Mouse (Mus musculus) midbrain, embryonic 16.5 days (tissue): ENCODE data around the gene Kcnj14. TPM values are rescaled to one million over a fixed set of nuclear protein-coding genes. Genes with fewer than 3 reads are reported as not detected.

Source experiments
- ATAC-seq: fragments of 200-750 bp; cut with Nextera tagmentation; 2 replicates; pipeline ENCODE4 v1.8.0; 2017; ENCODE audit warnings: moderate TSS enrichment
- H3K27ac ChIP-seq: fragments of 300-500 bp; sonication (generic); 2 replicates; pipeline ENCODE4 v1.5.1; 2014; ENCODE audit warnings: mild to moderate bottlenecking, low read length, mixed read lengths
- H3K27me3 ChIP-seq: fragments of 300-500 bp; sonication (generic); 2 replicates; pipeline ENCODE4 v1.6.1; 2014; ENCODE audit warnings: low read depth, low read length, mixed read lengths; ENCODE audit not compliant: control insufficient read depth, insufficient read depth
- H3K36me3 ChIP-seq: fragments of 300-500 bp; sonication (generic); 2 replicates; pipeline ENCODE4 v1.6.1; 2014; ENCODE audit warnings: mild to moderate bottlenecking, low read length, moderate library complexity, mixed read lengths; ENCODE audit not compliant: control insufficient read depth, insufficient read depth
- H3K4me1 ChIP-seq: fragments of 300-500 bp; sonication (generic); 2 replicates; pipeline ENCODE4 v1.6.1; 2014; ENCODE audit warnings: mild to moderate bottlenecking, low read length, mixed read lengths; ENCODE audit not compliant: control insufficient read depth, insufficient read depth
- H3K4me2 ChIP-seq: fragments of 300-500 bp; sonication (generic); 2 replicates; pipeline ENCODE4 v1.6.1; 2014; ENCODE audit warnings: mild to moderate bottlenecking, low read length, mixed read lengths
- H3K4me3 ChIP-seq: fragments of 300-500 bp; sonication (generic); 2 replicates; pipeline ENCODE4 v1.5.1; 2014; ENCODE audit warnings: low read depth, mild to moderate bottlenecking, low read length, moderate library complexity, mixed read lengths
- H3K9ac ChIP-seq: fragments of 300-500 bp; sonication (generic); 2 replicates; pipeline ENCODE4 v1.6.1; 2014; ENCODE audit warnings: low read depth, low read length, mixed read lengths
- H3K9me3 ChIP-seq: fragments of 300-500 bp; sonication (generic); replicated peaks from 2 replicates; pipeline ENCODE4 v1.6.1; 2014; ENCODE audit warnings: mild to moderate bottlenecking, low read length, mixed read lengths; ENCODE audit not compliant: control insufficient read depth, poor library complexity, severe bottlenecking
- WGBS: fragments of 180-500 bp; shearing (Covaris S2); extraction: QIAGEN DNeasy Blood & Tissue Kit; methylation state at CpG from one replicate; pipeline ENCODE4 v1.1.7; 2014; 5-methylcytosine and 5-hydroxymethylcytosine counted together
- polyA plus RNA-seq: library from polyadenylated mRNA; unstranded; fragments of >200 nt; fragmentation: Nextera tagmentation; extraction: Ambion mirVana; gene quantifications from 2 replicates; pipeline ENCODE4 v1.2.1, GENCODE M21; 2015

Gene Kcnj14
- polyA plus RNA-seq, 1 experiment from 2014 or later, result 1.2 TPM

GRCm38 (mm10) chr7:45766764-45767163, 57.8 kb downstream of the Kcnj14 start:
- 64% methylated on average over 8 of the region's 8 CpGs for WGBS
- Histone ChIP-seq H3K4me1 (no peaks in the 10 kb centered on the region), H3K9ac (no peak overlapping the region), H3K27me3 (no peaks in the 10 kb centered on the region), H3K4me2 (no peak overlapping the region), H3K9me3 (no peaks in the 10 kb centered on the region), H3K4me3 (no peak overlapping the region), H3K36me3 (no peaks in the 10 kb centered on the region), H3K27ac (no peak overlapping the region)
- no peak for ATAC-seq

Other genes starting within 250 kb of the Kcnj14 start
- gene Fgf21, start 209.3 kb downstream of the Kcnj14 start, polyA plus RNA-seq, result not detected in 2 replicates
- not detected in 2 replicates for gene Fut1, start 207.5 kb downstream of the Kcnj14 start, polyA plus RNA-seq
- not detected in 2 replicates for gene Izumo1, start 203.0 kb downstream of the Kcnj14 start, polyA plus RNA-seq
- gene Rasip1, start 197.3 kb downstream of the Kcnj14 start, polyA plus RNA-seq, result 17.2 and 18.5 TPM in 2 replicates
- 3.4 and 4.6 TPM in 2 replicates for gene Mamstr, start 184.8 kb downstream of the Kcnj14 start, polyA plus RNA-seq
- gene Fut2, start 158.4 kb downstream of the Kcnj14 start, polyA plus RNA-seq, result 0.16 TPM in 2 replicates
- gene Ntn5, start 140.8 kb downstream of the Kcnj14 start, polyA plus RNA-seq, result 0.23 and 0.71 TPM in 2 replicates
- 0.24 and 0.28 TPM in 2 replicates for gene Sec1, start 130.4 kb downstream of the Kcnj14 start, polyA plus RNA-seq
- gene Car11, start 124.9 kb downstream of the Kcnj14 start, polyA plus RNA-seq, result 71.6 and 89.9 TPM in 2 replicates
- 2.3 and 3.4 TPM in 2 replicates for gene Dbp, start 119.7 kb downstream of the Kcnj14 start, polyA plus RNA-seq
- 475 and 495 TPM in 2 replicates for gene Rpl18, start 109.3 kb downstream of the Kcnj14 start, polyA plus RNA-seq
- gene Sphk2, start 106.8 kb downstream of the Kcnj14 start, polyA plus RNA-seq, result 21.9 and 23.0 TPM in 2 replicates
- 0.48 and 0.62 TPM in 2 replicates for gene Fam83e, start 103.6 kb downstream of the Kcnj14 start, polyA plus RNA-seq
- gene Spaca4, start 99.0 kb downstream of the Kcnj14 start, polyA plus RNA-seq, result not detected in 2 replicates
- 19.6 and 26.7 TPM in 2 replicates for gene Lmtk3, start 41.0 kb downstream of the Kcnj14 start, polyA plus RNA-seq
- 6.1 and 6.4 TPM in 2 replicates for gene Sult2b1, start 40.1 kb downstream of the Kcnj14 start, polyA plus RNA-seq
- gene Cyth2, start 10.2 kb downstream of the Kcnj14 start, polyA plus RNA-seq, result 275 and 307 TPM in 2 replicates
- gene Grwd1, start 6.2 kb upstream of the Kcnj14 start, polyA plus RNA-seq, result 38.4 and 45.8 TPM in 2 replicates
- gene Kdelr1, start 48.0 kb upstream of the Kcnj14 start, polyA plus RNA-seq, result 52.2 and 55.0 TPM in 2 replicates
- 3.4 and 4.8 TPM in 2 replicates for gene Grin2d, start 53.6 kb upstream of the Kcnj14 start, polyA plus RNA-seq
- not detected in 2 replicates for gene Syngr4, start 71.9 kb upstream of the Kcnj14 start, polyA plus RNA-seq
- gene Tmem143, start 72.2 kb upstream of the Kcnj14 start, polyA plus RNA-seq, result 6.3 and 6.9 TPM in 2 replicates
- 18.3 and 19.9 TPM in 2 replicates for gene Emp3, start 96.6 kb upstream of the Kcnj14 start, polyA plus RNA-seq
- gene Ccdc114, start 99.3 kb upstream of the Kcnj14 start, polyA plus RNA-seq, result 6.4 and 7.9 TPM in 2 replicates
- gene Abcc6, start 205.5 kb upstream of the Kcnj14 start, polyA plus RNA-seq, result 0.27 and 0.45 TPM in 2 replicates
- 45.0 and 47.0 TPM in 2 replicates for gene Nomo1, start 208.9 kb upstream of the Kcnj14 start, polyA plus RNA-seq